Mouse (Mus musculus): ENCODE results near the gene Ccdc126. TPM values are rescaled to one million over a fixed set of nuclear protein-coding genes. Genes with fewer than 3 reads are reported as not detected.

Gene Ccdc126
- polyA plus RNA-seq, 1 experiment from 2014 or later = 8.0 TPM

Other genes starting within 250 kb of the Ccdc126 start
- 49.6 and 59.8 TPM in 2 replicates for gene Malsu1, start 245.5 kb upstream of the Ccdc126 start, polyA plus RNA-seq (2015; fragmentation: Nextera tagmentation; extraction: Ambion mirVana)
- 39.2 and 44.0 TPM in 2 replicates for gene Igf2bp3, start 104.3 kb upstream of the Ccdc126 start, polyA plus RNA-seq (2015; fragmentation: Nextera tagmentation; extraction: Ambion mirVana)
- gene Tra2a, start 55.2 kb upstream of the Ccdc126 start, polyA plus RNA-seq (2015; fragmentation: Nextera tagmentation; extraction: Ambion mirVana) = 57.7 and 67.6 TPM in 2 replicates
- gene Fam221a, start 48.5 kb downstream of the Ccdc126 start, polyA plus RNA-seq (2015; fragmentation: Nextera tagmentation; extraction: Ambion mirVana) = 3.5 and 4.1 TPM in 2 replicates
- 0.05 and 0.10 TPM in 2 replicates for gene Stk31, start 76.3 kb downstream of the Ccdc126 start, polyA plus RNA-seq (2015; fragmentation: Nextera tagmentation; extraction: Ambion mirVana)

Data from heart, embryonic 13.5 days (tissue).